Mouse (Mus musculus) heart, postnatal 0 days (tissue): Measurements from ENCODE around the gene Uckl1. TPM values are rescaled to one million over a fixed set of nuclear protein-coding genes. Genes with fewer than 3 reads are reported as not detected.

Source experiments
- ATAC-seq: fragments of 200-750 bp; cut with Nextera tagmentation; 2 replicates; pipeline ENCODE4 v1.8.0; 2017; ENCODE audit warnings: low read depth, moderate number of reproducible peaks, moderate library complexity; ENCODE audit not compliant: insufficient read depth
- DNase-seq: peaks from one replicate; pipeline ENCODE4 v3.0.0-alpha.2; 2016; ENCODE audit warnings: low spot score
- H3K27ac ChIP-seq: fragments of 300-500 bp; sonication (generic); 2 replicates; pipeline ENCODE4 v1.5.1; 2014; ENCODE audit warnings: low read depth, mild to moderate bottlenecking
- H3K27me3 ChIP-seq: fragments of 300-500 bp; sonication (generic); 2 replicates; pipeline ENCODE4 v1.6.1; 2014; ENCODE audit warnings: low read length, mixed read lengths; ENCODE audit not compliant: control insufficient read depth, insufficient read depth
- H3K36me3 ChIP-seq: fragments of 300-500 bp; sonication (generic); replicated peaks from 2 replicates; pipeline ENCODE4 v1.6.1; 2014; ENCODE audit warnings: low read length, mixed read lengths; ENCODE audit not compliant: control insufficient read depth, insufficient read depth
- H3K4me1 ChIP-seq: fragments of 300-500 bp; sonication (generic); 2 replicates; pipeline ENCODE4 v1.6.1; 2014; ENCODE audit warnings: antibody characterized with exemption; ENCODE audit not compliant: control insufficient read depth, insufficient read depth
- H3K4me2 ChIP-seq: fragments of 300-500 bp; sonication (generic); 2 replicates; pipeline ENCODE4 v1.6.1; 2014; ENCODE audit warnings: low read depth, mild to moderate bottlenecking, low read length, moderate library complexity
- H3K4me3 ChIP-seq: fragments of 300-500 bp; sonication (generic); 2 replicates; pipeline ENCODE4 v1.5.1; 2014; ENCODE audit warnings: low read depth, low read length
- H3K9ac ChIP-seq: fragments of 300-500 bp; sonication (generic); replicated peaks from 2 replicates; pipeline ENCODE4 v1.6.1; 2014; ENCODE audit warnings: low read depth, low read length, mixed read lengths
- H3K9me3 ChIP-seq: fragments of 300-500 bp; sonication (generic); replicated peaks from 2 replicates; pipeline ENCODE4 v1.6.1; 2016; ENCODE audit warnings: low read length; ENCODE audit not compliant: control insufficient read depth
- CTCF ChIP-seq: IDR thresholded peaks from 2 replicates; pipeline ENCODE4 v1.5.1; 2016; ENCODE audit warnings: antibody characterized with exemption, control low read depth, low read depth
- EP300 ChIP-seq: IDR thresholded peaks from 2 replicates; pipeline ENCODE4 v1.6.1; 2016; ENCODE audit warnings: antibody characterized with exemption, low read depth
- WGBS: fragments of 180-500 bp; shearing (Covaris S2); extraction: QIAGEN DNeasy Blood & Tissue Kit; methylation state at CpG from one replicate; pipeline ENCODE4 v1.1.7; 2014; 5-methylcytosine and 5-hydroxymethylcytosine counted together
- polyA plus RNA-seq: library from polyadenylated mRNA; unstranded; fragments of >200 nt; fragmentation: Nextera tagmentation; extraction: Ambion mirVana; gene quantifications from 2 replicates; pipeline ENCODE4 v1.2.1, GENCODE M21; 2015
- total RNA-seq: library from RNA; depleted of rRNA; stranded (reverse); fragments of >200 nt; gene quantifications from 2 replicates; pipeline ENCODE4 v1.2.3, GENCODE M21; 2014; ENCODE audit warnings: low replicate concordance

Gene Uckl1
- total and polyA plus RNA-seq, 2 experiments from 2014 or later = 59.3 to 156 TPM

GRCm38 (mm10) chr2:181601751-181602145, 17.1 kb upstream of the Uckl1 start:
- TF ChIP-seq CTCF (no peak), EP300 (no peak)
- H3K9ac ChIP-seq = peak overlapping the region; percentile 93
- ATAC-seq = no peak

GRCm38 (mm10) chr2:181600828-181601750, 16.4 kb upstream of the Uckl1 start:
- H3K9me3 ChIP-seq = no peaks in the 10 kb centered on the region
- H3K4me2 ChIP-seq = peak overlapping the region; percentile 94
- peak; percentile 96 for ATAC-seq
- H3K9ac ChIP-seq = peak overlapping the region; percentile 93
- no peaks in the 10 kb centered on the region for H3K36me3 ChIP-seq
- 1% methylated on average over 57 of the region's 57 CpGs for whole genome bisulfite sequencing
- no peak for TF ChIP-seq EP300
- TF ChIP-seq CTCF = no peak
- no peaks in the 10 kb centered on the region for H3K27me3 ChIP-seq
- peak overlapping the region; percentile 85 for H3K27ac ChIP-seq
- peak overlapping the region; percentile 90 for H3K4me3 ChIP-seq
- peaks cover 23% of the 10 kb centered on the region for H3K4me1 ChIP-seq
- DNase-seq = peak; percentile 97

More at GRCm38 (mm10) chr2:181601751-181602145, 17.1 kb upstream of the Uckl1 start:
- H3K4me2 ChIP-seq = peak overlapping the region; percentile 94
- H3K36me3 ChIP-seq = no peaks in the 10 kb centered on the region
- H3K9me3 ChIP-seq = no peaks in the 10 kb centered on the region
- no peaks in the 10 kb centered on the region for H3K27me3 ChIP-seq
- H3K4me3 ChIP-seq = peak overlapping the region; percentile 90
- DNase-seq = no peak
- WGBS = 24% methylated on average over 10 of the region's 10 CpGs
- H3K27ac ChIP-seq = peak overlapping the region; percentile 85
- peaks cover 23% of the 10 kb centered on the region for H3K4me1 ChIP-seq

GRCm38 (mm10) chr2:181600226-181600758, 15.6 kb upstream of the Uckl1 start:
- H3K4me3 ChIP-seq = peak overlapping the region; percentile 90
- no peak for ATAC-seq
- no peaks in the 10 kb centered on the region for H3K9me3 ChIP-seq
- H3K9ac ChIP-seq = peak overlapping the region; percentile 93; the same call in 1 of the 2 replicates
- H3K36me3 ChIP-seq = no peaks in the 10 kb centered on the region
- DNase-seq = no peak
- H3K4me2 ChIP-seq = peak overlapping the region; percentile 94
- 63% methylated on average over 6 of the region's 6 CpGs for WGBS
- no peaks in the 10 kb centered on the region for H3K27me3 ChIP-seq
- peak overlapping the region; percentile 77 for H3K27ac ChIP-seq
- peaks cover 23% of the 10 kb centered on the region for H3K4me1 ChIP-seq
- no peak for TF ChIP-seq EP300
- TF ChIP-seq CTCF = no peak

GRCm38 (mm10) chr2:181598454-181599351, 14.0 kb upstream of the Uckl1 start, which contains the start of gene Samd10:
Gene Samd10 (minus strand): TSS chr2:181599212.
- peak within 1 kb of the TSS; percentile 86 for H3K4me3 ChIP-seq
- no peaks in the 10 kb centered on the region for H3K36me3 ChIP-seq
- no peaks in the 10 kb centered on the region for H3K9me3 ChIP-seq
- peak within 1 kb of the TSS; percentile 78 for H3K9ac ChIP-seq
- ATAC-seq (0 out of 2 replicates have a peak, but pooled peaks have one; percentile 12), DNase-seq (peak; percentile 34)
- 3% methylated on average over 71 of the region's 71 CpGs for WGBS
- H3K27ac ChIP-seq = peak within 1 kb of the TSS; percentile 58; the same call in 1 of the 2 replicates
- peaks cover 23% of the 10 kb centered on the region for H3K4me1 ChIP-seq
- TF ChIP-seq EP300 = no peak
- TF ChIP-seq CTCF = no peak
- no peaks in the 10 kb centered on the region for H3K27me3 ChIP-seq
- H3K4me2 ChIP-seq = peak within 1 kb of the TSS; percentile 95

- Histone ChIP-seq H3K4me2 (no peak overlapping the region), H3K27me3 (no peaks in the 10 kb centered on the region), H3K27ac (no peak overlapping the region), H3K9me3 (no peaks in the 10 kb centered on the region), H3K36me3 (no peaks in the 10 kb centered on the region), H3K4me3 (no peak overlapping the region), H3K9ac (no peak overlapping the region), H3K4me1 (peaks cover 28% of the 10 kb centered on the region)
- 69% methylated on average over 7 of the region's 7 CpGs for WGBS
- DNase-seq (no peak), ATAC-seq (no peak)
- TF ChIP-seq EP300 = no peak
- TF ChIP-seq CTCF = no peak
Observed at GRCm38 (mm10) chr2:181597378-181598061, 12.8 kb upstream of the Uckl1 start.
